Mouse (Mus musculus) lung, postnatal 0 days (tissue): ENCODE data around the gene Os9.

Experiments used
- CTCF ChIP-seq: IDR thresholded peaks from 2 replicates; pipeline ENCODE4 v1.5.1; 2016; ENCODE audit warnings: antibody characterized with exemption, mild to moderate bottlenecking
- EP300 ChIP-seq: IDR thresholded peaks from 2 replicates; pipeline ENCODE4 v1.6.1; 2016; ENCODE audit warnings: antibody characterized with exemption, mild to moderate bottlenecking, control low read depth

DNA sequence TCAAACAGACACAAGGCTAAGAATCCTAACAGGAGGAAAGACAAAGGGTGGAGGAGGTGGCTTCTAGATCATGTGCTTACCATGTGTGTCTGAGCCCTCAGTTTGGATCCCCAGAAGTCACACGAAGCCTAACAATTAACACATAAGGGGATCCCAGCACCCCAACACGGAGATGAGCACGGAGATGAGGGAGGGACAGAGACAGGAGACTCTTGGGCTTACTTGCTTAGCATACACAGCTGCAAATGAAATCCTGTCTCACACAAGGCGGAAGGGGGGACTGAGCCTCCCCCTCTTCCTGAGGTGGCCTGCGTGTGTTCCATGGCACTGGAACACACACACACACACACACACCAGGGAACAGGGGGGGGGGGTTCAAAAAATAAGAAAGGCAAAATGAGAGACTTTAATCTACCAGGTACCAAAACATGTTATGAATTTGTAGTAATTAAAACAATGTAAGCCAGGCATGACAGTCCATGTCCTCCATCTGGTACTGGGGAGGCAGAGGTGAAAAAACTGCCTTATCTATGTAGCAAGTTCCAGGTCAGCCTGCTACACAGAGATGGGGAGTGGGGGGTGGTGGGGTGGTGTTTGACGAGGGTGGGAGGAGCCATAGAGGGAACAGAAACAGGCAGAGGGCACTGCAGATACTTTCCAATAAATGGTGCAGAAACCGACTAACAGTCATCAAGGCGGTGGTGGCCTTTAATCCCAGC is 14.3 kb upstream of the Os9 start:
- TF ChIP-seq CTCF (no peak), EP300 (no peak)
